Mouse (Mus musculus): ENCODE results near the gene Filip1.

GRCm38 (mm10) chr9:79842615-79843014, 170.0 kb downstream of the Filip1 start:
- no peak for TF ChIP-seq CTCF (IDR thresholded peaks at IDR 0.05; ENCODE audit: control insufficient read depth, insufficient read depth, insufficient read length)
- no peak for TF ChIP-seq MYOG (IDR thresholded peaks at IDR 0.05; ENCODE audit: control insufficient read depth, extremely low read depth, insufficient read length)
- no peak for TF ChIP-seq FOSL1 (IDR thresholded peaks at IDR 0.05; ENCODE audit: insufficient read depth, low read length, poor library complexity, severe bottlenecking)
- TF ChIP-seq CEBPB (IDR thresholded peaks at IDR 0.05; ENCODE audit: low read depth) = no peak

All from C2C12 (cell line).